Mouse (Mus musculus) layer of hippocampus, adult 9-11 months (tissue): Measurements from ENCODE around the gene Ddx27.

Experiments used
- DNase-seq: peaks from one replicate; pipeline ENCODE4 v3.0.0; 2022

The Ddx27 gene

DNA sequence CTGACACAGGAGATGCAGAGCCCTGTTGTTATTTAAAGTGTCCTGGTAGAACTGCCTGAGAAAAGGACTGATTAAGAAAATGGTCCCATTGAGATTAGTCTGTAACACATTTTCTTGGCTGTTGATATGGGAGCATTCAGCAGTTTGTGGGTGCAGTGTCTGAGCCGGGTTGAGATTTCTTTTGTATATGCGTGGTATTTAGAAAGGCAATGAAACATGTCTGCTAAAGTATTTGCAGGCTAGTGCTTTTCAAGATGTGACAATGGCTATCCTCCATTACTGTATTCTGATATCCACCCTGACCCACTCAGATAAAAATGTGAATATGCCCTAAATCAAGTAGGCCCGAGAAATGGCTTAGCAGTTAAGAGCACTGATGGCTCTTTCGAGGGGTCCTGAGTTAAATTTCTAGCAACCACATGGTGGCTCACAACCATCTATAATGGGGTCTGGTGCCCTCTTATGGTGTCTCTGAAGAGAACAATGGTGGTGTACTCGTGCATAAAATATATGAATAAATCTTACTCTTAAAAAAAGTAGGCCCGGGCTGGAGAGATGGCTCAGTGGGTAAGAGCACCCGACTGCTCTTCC is 49.0 kb downstream of the Ddx27 start:
- DNase-seq = no peak

DNA sequence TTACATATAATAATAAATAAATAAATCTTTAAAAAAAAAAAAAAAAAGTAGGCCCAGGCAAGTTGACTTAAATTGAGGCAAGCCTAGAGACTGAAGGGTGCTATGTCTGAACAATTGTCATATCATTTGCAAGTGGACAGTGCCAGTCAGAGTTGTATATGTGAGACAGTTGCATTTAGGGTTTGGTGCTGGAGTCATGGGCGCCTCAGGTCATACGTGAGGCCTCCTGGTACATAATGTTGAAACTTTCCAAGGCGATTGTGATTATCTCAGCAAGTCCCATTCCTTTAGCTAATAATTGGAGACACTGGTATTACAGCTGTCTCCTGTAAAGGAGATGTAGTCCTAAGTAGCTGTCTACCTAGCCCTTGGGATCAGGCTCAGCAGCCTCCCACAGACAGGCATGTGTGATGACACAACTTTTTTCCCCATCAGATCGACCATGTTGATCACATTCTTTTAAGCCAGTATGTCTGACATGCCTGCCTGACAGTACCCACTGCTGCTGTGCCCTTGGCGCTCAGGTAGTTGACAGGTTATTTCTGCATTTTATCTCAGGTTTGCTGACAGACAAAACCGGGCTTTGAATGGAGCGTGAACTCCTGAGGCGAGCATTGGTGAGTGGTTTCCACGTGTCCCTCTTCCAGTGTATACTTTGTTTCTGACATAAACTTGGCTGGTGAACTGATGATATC is 49.8 kb downstream of the Ddx27 start:
- DNase-seq = no peak

DNA sequence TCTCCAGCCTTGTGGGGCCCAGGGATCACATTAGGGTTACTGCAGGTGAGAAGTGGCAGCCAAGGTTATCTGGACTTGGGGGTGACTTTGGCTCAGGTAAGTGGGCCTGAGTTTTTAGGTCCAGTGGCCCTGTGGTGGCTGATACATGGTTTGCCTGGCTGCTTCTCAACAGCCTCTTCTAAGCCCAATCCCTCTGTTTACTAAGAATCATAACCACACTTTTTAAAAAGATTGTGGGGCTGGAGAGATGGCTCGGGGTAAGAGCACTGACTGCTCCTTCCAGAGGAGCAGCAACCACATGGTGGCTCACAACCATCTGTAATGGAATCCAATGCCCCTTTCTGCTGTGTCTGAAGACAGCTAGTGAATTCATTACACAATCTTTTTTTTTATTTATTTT is 51.0 kb downstream of the Ddx27 start:
- DNase-seq = no peak

DNA sequence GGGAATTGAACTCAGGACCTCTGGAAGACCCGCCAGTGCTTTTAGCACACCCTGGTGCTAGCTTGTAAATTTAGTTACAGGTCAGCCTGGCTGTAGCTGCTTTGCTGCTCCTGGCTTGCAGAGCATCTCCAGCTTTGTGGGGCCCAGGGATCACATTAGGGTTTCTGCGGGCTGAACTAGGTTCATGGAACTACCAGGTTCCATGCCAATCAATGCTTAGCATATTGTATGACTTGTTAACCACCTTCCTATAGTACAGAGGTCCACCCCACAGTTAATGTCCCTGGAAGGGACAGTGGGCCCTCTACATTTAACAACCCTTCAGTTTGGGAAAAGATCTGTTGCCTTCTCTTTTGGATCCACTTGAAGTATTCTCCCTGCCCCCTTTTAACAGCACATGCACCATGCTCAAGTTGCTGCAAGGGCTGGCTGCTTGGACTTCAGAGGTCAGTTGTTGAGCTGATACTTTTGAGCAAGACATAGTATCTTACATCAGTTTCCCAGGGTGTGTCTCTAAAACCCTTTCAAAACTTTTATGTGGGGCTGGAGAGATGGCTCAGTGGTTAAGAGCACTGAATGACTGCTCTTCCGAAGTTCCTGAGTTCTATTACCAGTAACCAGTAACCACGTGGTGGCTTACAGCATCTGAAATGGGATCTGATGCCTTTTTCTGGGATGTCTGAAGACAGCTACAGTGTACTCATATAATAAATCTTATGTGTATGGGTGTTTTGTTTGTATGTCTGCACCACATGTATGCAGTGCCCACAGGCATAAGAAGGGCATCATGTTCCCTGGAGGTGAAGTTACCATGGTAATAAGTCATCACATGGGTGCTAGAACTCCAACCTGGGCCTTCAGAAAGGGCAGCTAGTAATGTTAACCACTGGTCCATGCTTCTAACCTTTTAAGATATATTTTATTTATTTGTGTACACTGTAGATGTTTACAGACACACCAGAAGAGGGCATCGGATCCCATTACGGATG is 51.8 kb downstream of the Ddx27 start:
- DNase-seq = no peak

DNA sequence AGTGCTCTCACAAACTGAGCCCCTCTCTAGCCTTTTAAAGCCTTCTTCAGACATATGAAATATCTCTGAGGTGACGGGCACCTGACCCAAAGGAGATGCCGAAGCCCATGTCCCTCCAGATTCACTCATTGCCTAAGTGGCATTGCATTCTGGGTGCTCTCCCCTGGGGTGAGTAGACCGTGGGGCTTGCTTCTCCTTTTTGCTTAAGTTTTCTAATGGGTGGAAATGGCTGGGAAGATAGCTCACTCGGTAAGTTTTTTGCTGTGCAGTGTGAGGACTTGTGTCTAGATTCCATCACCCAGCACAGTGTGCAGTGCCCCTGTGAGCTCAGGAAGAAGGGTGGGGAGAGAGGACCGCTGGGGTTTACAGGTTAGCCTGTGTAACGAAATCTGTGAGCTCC is 52.6 kb downstream of the Ddx27 start:
- DNase-seq = no peak

DNA sequence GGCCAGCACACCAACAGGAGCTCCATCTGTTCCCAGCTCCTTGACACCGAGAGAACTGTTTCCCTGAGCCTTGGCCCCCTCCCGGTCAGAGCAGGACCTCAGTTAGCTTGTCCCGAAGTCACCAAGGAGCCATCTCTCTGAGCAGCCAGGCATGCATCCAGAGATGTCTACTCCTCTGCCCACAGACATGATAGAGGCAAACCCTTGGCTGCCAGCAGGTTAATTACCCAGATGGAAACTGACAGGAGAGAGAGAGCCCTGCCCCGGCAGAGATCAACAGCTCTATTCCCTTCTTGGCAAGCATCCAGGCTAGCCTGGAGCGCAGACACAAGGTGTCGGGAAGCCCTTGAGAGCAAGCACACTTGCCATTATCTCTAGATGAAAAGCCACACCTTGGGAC is 55.3 kb downstream of the Ddx27 start:
- no peak for DNase-seq

DNA sequence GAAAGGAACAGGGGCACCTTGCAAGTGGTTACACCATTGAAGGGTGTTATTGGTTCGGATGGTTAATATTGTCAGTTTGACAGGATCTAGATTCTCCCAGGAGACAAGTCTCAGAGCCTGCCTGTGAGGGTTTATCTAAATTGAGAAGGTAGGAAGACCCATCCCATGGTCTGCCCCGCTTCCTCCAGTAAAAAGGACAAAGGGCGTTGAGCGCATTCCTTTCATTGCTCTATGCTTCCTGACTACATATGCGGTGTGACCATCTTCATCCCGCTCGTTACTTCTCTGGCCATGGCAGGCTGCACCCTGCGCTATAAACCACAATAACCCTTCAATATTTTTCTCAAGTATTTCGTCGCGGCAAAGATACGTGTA is 56.3 kb downstream of the Ddx27 start:
- DNase-seq = no peak

DNA sequence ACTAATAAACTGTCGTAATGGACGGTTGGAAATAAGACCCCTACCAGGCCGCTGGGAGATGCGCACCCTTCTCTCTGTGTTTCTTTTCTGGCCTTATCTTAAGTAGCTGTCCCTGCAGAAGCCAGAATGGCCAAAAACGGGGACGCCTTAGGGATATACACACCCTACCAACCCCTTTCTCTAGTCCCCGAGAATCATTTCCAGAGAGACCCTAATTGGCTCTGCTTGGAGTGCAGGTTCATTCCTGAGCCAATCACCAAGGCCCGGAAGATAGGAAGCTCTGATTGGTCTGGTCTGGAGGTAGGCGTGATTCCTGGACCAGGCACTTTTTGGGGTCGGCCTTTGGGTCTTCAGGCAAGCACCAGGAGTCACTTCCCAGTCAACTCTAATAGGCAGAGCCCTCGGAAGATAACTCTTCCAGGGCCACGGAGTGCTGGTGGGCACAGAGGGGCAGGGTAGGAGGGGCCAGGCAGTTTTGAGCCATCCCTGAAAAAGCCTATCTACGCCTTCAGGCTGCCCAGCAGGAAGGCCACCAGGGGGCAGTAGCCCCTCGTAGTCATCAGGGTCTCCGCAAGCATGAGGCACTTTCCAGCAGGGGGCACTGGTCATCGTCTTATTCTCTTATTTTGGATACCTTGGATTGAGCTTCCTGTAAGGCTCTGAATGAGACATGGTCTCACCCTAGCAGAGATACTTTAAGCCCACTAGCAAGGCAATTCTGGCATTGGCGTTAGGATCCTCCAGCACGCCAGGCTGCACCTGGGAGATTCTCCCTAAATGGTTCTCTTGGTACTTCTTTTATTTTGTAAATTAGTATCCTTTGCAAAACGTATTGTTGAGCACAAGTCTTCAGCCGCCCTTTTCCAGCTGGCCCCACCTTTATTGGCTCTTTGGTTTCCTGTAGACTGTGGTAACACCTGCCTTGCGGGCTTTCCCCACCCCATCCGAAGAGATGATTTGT is 56.9 kb downstream of the Ddx27 start:
- peak; percentile 95 for DNase-seq

DNA sequence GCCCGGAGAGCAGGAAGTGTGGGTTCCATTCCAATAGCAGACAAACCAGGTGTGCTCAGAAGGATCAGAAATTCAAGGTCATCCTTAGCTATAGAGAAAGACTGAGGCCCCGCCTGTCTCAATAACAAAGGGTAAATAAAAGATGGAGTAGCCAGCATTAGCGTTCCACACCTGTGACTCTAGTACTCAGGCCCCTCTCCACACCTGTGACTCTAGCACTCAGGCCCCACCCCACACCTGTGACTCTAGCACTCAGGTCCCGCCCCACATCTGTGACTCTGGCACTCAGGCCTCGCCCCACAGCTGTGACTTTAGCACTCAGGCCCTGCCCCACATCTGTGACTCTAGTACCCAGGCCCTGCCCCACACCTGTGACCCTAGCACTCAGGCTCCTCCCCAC is 59.6 kb downstream of the Ddx27 start:
- DNase-seq = no peak

DNA sequence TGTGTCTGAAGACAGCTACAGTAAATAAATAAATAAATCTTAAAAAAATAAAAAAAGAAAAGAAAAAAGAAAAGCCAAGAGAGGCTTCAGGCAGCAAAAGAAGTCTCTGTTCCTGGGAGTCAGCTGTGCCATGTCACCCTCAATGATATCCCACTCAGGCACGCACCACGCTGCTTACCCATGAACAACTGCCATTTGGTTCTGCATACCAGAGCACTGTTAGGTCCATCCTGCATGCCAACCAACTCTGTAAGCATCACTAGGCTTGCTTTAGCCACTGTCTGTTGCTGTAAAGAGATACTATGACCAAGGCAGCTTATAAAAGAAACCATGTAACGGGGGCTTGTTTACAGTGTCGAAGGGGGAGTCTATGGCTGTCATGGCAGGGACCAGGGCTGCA is 61.4 kb downstream of the Ddx27 start:
- DNase-seq = no peak

DNA sequence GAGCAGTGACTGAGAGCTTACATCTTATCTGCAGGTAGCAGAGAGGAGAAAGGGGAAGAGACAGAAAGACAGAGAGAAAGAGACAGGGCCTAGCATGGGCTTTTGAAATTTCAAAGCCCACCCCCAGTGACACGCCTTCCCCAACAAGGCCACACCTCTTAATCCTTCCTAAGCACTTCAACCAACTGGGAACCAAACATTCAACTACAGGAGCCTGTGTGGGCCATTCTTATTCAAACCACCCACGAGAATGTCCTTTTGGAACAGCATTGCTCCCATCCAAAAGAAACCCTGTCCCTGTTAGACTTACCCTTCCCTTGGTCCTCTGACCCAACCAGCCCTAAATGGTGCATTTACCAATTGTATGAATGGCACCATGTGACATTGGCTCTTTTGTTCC is 61.8 kb downstream of the Ddx27 start:
- no peak for DNase-seq

DNA sequence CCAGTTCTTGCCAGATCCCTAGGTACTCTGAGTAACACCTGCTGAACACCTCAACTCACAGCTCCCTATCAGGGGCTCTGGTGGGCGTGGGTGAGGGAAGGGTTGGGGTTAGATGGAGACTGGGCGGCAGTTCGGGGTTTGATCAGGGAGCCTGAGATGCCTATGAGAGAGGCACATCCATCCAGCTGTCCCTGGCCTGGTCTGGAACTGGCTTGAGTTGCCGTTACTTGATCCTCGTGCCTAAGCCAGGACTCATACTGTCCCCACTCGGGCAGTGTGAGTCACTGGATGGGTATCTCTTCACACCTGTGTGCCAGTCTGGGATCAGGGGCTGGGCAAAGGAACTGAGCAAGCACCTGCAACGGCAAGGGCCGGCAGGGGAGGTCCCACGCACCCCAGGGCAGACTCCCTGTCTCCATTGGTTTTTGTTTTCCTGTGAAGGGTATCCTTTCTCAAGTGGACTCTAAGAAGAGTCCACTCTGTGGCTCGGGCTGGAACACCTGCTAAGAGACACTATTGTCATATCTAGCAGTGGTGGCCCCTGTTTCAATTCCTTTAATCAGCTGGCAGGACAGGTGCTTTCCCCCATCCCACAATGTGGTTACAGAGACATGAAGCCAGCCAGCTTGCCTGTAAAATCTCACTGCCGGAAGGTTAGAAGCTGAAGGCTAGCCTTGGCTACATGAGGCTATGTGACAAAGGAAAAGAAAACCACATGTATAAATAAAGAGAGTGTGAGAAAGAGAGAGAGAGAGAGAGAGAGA is 62.4 kb downstream of the Ddx27 start:
- DNase-seq = no peak

DNA sequence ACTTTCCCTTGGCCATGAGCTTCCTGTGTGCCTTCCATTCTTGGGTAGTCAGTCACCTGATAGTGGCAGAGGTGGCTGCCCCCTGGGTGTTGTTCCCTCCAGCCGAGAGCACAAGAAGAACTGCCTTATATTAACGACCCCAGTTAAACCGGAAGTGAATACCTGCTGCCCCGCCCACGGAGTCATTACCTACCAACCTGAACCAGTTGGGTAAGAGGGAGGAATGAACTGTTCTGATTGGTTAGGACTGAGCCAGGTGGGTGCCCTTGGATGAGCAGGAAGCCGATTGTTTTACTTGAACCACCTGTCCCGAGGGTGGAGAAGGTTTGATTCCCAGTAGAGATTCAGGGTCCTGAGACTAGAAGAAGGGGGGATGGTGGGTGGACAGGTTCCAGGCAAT is 63.5 kb downstream of the Ddx27 start:
- DNase-seq = no peak

DNA sequence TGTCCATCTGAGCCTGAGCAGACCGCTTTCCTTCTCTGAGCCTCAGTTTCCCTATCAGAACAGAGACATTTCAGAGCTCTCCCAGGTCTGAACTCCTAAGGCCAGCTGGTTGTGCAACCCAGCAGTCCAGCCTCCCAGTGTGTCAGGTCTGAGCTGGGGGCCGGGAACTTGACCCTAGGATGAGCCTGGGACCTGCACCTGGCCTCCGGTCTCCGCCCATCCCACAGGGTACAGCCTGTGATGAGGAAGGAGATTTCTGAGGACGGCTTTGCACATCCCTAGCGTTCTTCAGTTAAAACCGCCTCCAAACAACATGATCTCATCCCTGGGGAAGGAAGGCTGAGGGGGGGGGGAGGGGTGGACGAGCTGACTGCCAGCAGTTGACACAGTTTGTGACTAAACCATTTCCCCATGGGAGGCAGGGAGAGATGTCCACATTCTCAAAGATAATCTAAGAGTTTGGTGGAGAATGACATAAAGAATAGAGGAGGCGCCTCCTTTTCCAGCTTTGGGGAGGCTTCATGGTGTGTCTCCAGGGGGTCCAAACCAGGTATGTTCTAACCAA is 64.0 kb downstream of the Ddx27 start:
- DNase-seq = peak; percentile 47

DNA sequence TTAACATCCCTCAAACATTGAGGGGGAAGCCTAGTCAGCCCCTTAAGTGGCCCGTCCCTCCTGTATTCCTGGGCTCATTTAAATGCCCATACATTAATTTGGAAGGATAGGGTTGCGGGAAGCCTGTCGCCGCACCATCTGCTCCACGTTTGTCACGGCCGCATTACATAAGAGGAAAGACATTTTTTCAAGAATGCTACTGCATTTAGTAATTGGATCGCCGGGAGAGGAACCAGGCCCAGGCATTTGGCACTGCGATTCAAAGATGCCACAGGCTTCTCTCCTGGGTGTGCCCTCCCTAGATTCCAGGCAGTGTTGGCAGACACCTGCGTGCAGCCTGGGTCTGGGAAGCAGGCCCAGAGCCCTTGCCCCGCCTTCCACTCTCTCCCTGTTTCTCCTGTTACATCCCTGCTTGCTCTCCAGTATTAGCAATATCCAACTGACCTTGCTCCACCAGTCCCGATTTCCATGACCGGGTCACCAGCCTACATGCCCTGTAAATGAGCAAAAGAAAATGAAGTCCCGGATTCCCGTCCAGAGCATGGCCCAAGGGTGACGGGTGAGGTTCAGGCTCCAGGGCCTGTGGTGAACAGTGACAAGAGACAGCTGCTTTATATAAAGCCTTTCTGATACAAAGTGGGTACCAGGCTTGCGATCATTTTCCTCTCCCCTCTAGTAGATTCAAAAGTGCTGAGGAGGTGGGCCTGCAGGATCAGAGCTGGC is 64.7 kb downstream of the Ddx27 start:
- peak; percentile 81 for DNase-seq

DNA sequence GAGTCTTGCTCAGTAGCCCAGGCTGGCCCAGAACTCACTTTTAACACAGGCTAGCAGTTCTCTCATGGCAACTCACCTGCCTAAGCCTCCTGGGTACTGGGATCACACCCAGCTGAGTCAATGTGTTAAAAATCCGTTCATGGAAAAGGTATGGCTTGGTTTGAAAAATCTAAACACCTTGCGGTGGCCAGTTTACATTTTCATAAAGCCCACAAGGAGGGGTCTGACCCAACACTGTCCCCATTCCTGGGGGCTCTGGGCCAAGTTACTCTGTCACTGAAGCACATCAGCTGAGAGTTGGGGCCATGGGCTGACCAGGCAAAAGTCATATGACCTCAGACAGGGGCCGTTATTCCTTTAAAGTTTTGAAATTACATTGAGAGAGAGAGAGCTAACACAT is 65.4 kb downstream of the Ddx27 start:
- DNase-seq = no peak

DNA sequence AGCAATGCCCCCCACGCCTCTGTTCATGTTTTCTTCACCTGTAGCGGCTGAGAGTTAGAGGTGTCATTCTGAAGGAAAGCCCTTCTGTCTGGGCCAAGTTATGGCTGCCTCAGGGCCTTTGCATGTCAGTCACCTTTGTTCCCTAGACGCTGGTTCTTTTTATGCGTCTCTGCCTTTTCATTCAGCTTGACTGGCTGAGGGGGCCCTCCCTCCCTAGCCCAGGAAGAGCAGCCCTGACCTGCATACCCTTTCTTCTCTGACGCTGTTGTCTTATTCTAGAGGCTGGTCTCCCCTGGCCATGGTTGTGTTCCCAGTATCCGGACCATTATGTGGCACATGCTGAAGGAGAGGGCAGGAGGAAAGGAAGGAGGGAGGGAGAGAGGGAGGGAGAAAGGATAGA is 66.1 kb downstream of the Ddx27 start:
- DNase-seq = no peak

DNA sequence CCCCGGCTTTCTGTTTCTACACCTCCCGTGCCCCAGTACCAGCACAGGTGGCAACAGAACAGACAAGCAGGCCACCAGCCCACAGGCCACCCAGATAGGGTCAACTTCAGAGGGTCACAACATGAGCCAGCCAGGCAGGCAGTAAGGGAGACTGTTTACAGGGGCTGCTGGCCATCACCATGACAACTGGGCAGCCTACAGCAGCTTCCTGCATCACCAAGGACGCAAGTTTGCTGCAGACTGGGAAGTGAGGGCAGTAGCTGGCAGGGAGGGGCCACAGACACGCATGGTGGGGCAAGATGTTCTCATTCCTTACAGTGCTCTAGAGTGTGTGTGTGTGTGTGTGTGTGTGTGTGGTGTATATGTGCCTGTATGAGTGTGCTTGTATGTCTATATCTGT is 66.6 kb downstream of the Ddx27 start:
- DNase-seq = no peak
